ENCODE assay signal across 12 mouse cellular contexts in genomic region chr2:103480240-103480639, GRCm38 (mm10). TPM values are rescaled to one million over a fixed set of nuclear protein-coding genes. Genes with fewer than 3 reads are reported as not detected.
DNase-seq lines count a peak whose midpoint lies in the region; ATAC-seq and TF ChIP-seq lines count a peak whose summit lies in the region.
"Had no signal": no experiment of that assay in that cellular context is flagged by ENCODE, and none has a peak within 500 bp of the region (broad histone marks: within the 10 kb centered on the region; RNA-seq: fewer than 3 reads in every experiment).

No protein-coding gene starts in this region.

- no peaks in the 10 kb centered on the region for H3K27me3 ChIP-seq in kidney, adult 2 months (replicated peaks; ENCODE audit: control insufficient read depth, insufficient read depth, low read length)
- no peaks in the 10 kb centered on the region for H3K27me3 ChIP-seq in forebrain, embryonic 14.5 days (replicated peaks; ENCODE audit: control insufficient read depth, insufficient read depth, low read length)

- peak overlapping the region; percentile 0; the same call in 1 of the 2 replicates for H3K27ac ChIP-seq in kidney, adult 2 months (ENCODE audit: insufficient read depth, low read depth, low read length)
- H3K27ac ChIP-seq in macrophage: peak overlapping the region; percentile 27
- no peak overlapping the region for H3K27ac ChIP-seq in forebrain, embryonic 14.5 days (ENCODE audit: low read depth, low read length)
- no peak overlapping the region for H3K27ac ChIP-seq in left cerebral cortex, adult 2 months

- H3K9me3 ChIP-seq in forebrain, embryonic 14.5 days (replicated peaks; ENCODE audit: control insufficient read depth, low read length): no peaks in the 10 kb centered on the region

- H3K4me2 ChIP-seq in forebrain, embryonic 14.5 days (ENCODE audit: low read length): no peak overlapping the region

- peak; percentile 63 for ATAC-seq in erythroblast, adult 5-6 weeks (replicated peaks; ENCODE audit: low FRiP score, poor library complexity, severe bottlenecking)
- no peak for ATAC-seq in forebrain, embryonic 14.5 days
- ATAC-seq: forebrain, embryonic 16.5 days had no signal

- H3K36me3 ChIP-seq in kidney, adult 2 months (ENCODE audit: control insufficient read depth, insufficient read depth, low read length): peaks cover 3% of the 10 kb centered on the region; the same call in 1 of the 2 replicates
- peaks cover 15% of the 10 kb centered on the region; the same call in 1 of the 2 replicates for H3K36me3 ChIP-seq in macrophage (ENCODE audit: inconsistent target)
- peaks cover 6% of the 10 kb centered on the region; the same call in 1 of the 2 replicates for H3K36me3 ChIP-seq in forebrain, embryonic 14.5 days (ENCODE audit: control insufficient read depth, insufficient read depth, low read length)

- peak; percentile 72 for DNase-seq in kidney, adult 2 months
- no peak for DNase-seq in kidney, adult 18-20 months
- peak; percentile 69 for DNase-seq in R1 (ENCODE audit: low read depth, low spot score)
- DNase-seq in right cerebral cortex, adult 18-20 months: no peak
- no peak for DNase-seq in forebrain, embryonic 14.5 days (ENCODE audit: low spot score)
- no peak for DNase-seq in left cerebral cortex, adult 2 months (ENCODE audit: extremely low spot score in 1 of 2, low spot score in 2 of 2)
- DNase-seq: cerebellum, postnatal 25 days; kidney, postnatal 4 days; midbrain, embryonic 14.5 days had no signal

- TF ChIP-seq CTCF in kidney, adult 2 months (conservative IDR thresholded peaks at IDR 0.05; ENCODE audit: insufficient read depth, insufficient read length, low read depth, low read length): no peak
- TF ChIP-seq CTCF in left cerebral cortex, adult 2 months (IDR thresholded peaks at IDR 0.05): no peak

- TF ChIP-seq POLR2A in kidney, adult 2 months (IDR thresholded peaks at IDR 0.05; ENCODE audit: low read depth, low read length): no peak

- no peak overlapping the region for H3K4me3 ChIP-seq in kidney, adult 2 months (ENCODE audit: insufficient read depth, low read depth, low read length)
- no peak overlapping the region for H3K4me3 ChIP-seq in macrophage (ENCODE audit: inconsistent target)
- no peak overlapping the region for H3K4me3 ChIP-seq in forebrain, embryonic 14.5 days (ENCODE audit: low read depth, low read length)
- no peak overlapping the region for H3K4me3 ChIP-seq in left cerebral cortex, adult 2 months

- H3K9ac ChIP-seq in forebrain, embryonic 14.5 days (ENCODE audit: low read length): no peak overlapping the region

- intact Hi-C loops in left cerebral cortex, adult 2 months (cut with DNase I): no loop called here

- peaks cover 22% of the 10 kb centered on the region for H3K4me1 ChIP-seq in kidney, adult 2 months (ENCODE audit: control insufficient read depth, insufficient read depth, low read length)
- peaks cover 12% of the 10 kb centered on the region for H3K4me1 ChIP-seq in forebrain, embryonic 14.5 days (ENCODE audit: control insufficient read depth, insufficient read depth, low read length)

- WGBS in kidney, adult 2 months: 65% methylated on average over 8 of the region's 8 CpGs
- 66% methylated on average over 8 of the region's 8 CpGs for WGBS in macrophage (ENCODE audit: missing documents)
- 89% methylated on average over 8 of the region's 8 CpGs for WGBS in forebrain, embryonic 14.5 days

- H3K79me2 ChIP-seq in macrophage (ENCODE audit: inconsistent target): peaks cover 83% of the 10 kb centered on the region

RNA-seq across cellular contexts. Expression of gene Cat, which starts 4.7 kb away (rescaled TPM):
- 522 and 607 TPM in 2 replicates for polyA plus RNA-seq in kidney, adult 2 months (2012; rRNA removed)
- total RNA-seq in erythroblast, adult 5-6 weeks (2015; ENCODE audit: low replicate concordance): 478 and 550 TPM in 2 replicates
- 301 and 378 TPM in 2 replicates for total RNA-seq in erythroblast, adult 5-6 weeks (2017; ENCODE audit: low replicate concordance)
- 10 to 100 TPM in 17 of 26 experiments, 1 to 10 TPM in 9; 4.4 to 50.8 (median 13.6) TPM for total RNA-seq in macrophage (2018; cell fraction: chromatin; rRNA removed)
- 100 to 1,000 TPM in 22 of 26 experiments, 10 to 100 TPM in 4; 89.5 to 266 (median 174) TPM for total RNA-seq in macrophage (2018; cell fraction: cytosol; rRNA removed)
- total RNA-seq in macrophage (2018; cell fraction: nucleus; rRNA removed): 100 to 1,000 TPM in 5 of 26 experiments, 10 to 100 TPM in 21; 28.0 to 154 (median 47.5) TPM
- 207 to 457 TPM (median 368 TPM) in 3 replicates for polyA plus RNA-seq in macrophage (2018)
- 81.9 and 97.3 TPM in 2 replicates for polyA plus RNA-seq in forebrain, embryonic 14.5 days (2014; fragmentation: Nextera tagmentation; extraction: Ambion mirVana)
- total RNA-seq in left cerebral cortex, adult 2 months (2021): 10 to 100 TPM; 42.5 to 46.9 TPM

Comparison
In these comparisons a context has a peak if more than half of its experiments do, and no peak if none do; other contexts are left out.
1. DNase-seq: peak in kidney, adult 2 months (single experiment) and R1 (single experiment); none in kidney, adult 18-20 months (single experiment), right cerebral cortex, adult 18-20 months (single experiment), forebrain, embryonic 14.5 days (single experiment) and left cerebral cortex, adult 2 months (0 of 2).
2. H3K27ac ChIP-seq: peak in kidney, adult 2 months (single experiment) and macrophage (single experiment); none in forebrain, embryonic 14.5 days (single experiment) and left cerebral cortex, adult 2 months (single experiment).